Mouse (Mus musculus) left cerebral cortex, postnatal 4 days (tissue): ENCODE measurements around the gene C2cd2. TPM values are rescaled to one million over a fixed set of nuclear protein-coding genes. Genes with fewer than 3 reads are reported as not detected.

ENCODE experiments used
- DNase-seq: peaks from one replicate; pipeline ENCODE4 v3.0.0-alpha.2; 2022
- intact Hi-C: fragments of 180-260 bp; cut with DNase I; formaldehyde crosslinking; loops from one replicate; pipeline ENCODE4 v1.15.1; 2025
- microRNA-seq: library from miRNA; unstranded; fragments of <30 nt; microRNA quantifications from one replicate; pipeline ENCODE4 v1.2.0, GENCODE M21; 2022
- total RNA-seq, 2 experiments: library from RNA; stranded (reverse); gene quantifications; 2 replicates each; pipeline ENCODE4 v1.2.3; 2021

C2cd2 gene
- total RNA-seq, 2 experiments from 2014 or later, result 28.9 to 36.1 TPM

GRCm38 (mm10) chr16:97823311-97824007 is 138.9 kb downstream of the C2cd2 start:
- DNase-seq, result no peak
- intact Hi-C loops, result no loop called here

GRCm38 (mm10) chr16:97819532-97819931 is 142.9 kb downstream of the C2cd2 start:
- intact Hi-C loops, result no loop called here

GRCm38 (mm10) chr16:97817414-97817813 is 145.0 kb downstream of the C2cd2 start:
- intact Hi-C loops, result no loop called here
- no peak for DNase-seq

More at GRCm38 (mm10) chr16:97819532-97819931, 142.9 kb downstream of the C2cd2 start:
- DNase-seq, result no peak

- no peak for DNase-seq
- intact Hi-C loops, result no loop called here
Measured at GRCm38 (mm10) chr16:97815269-97815668, 147.1 kb downstream of the C2cd2 start.

- intact Hi-C loops, result no loop called here
- no peak for DNase-seq
Measured at GRCm38 (mm10) chr16:97814060-97814459, 148.3 kb downstream of the C2cd2 start.

- intact Hi-C loops, result no loop called here
- DNase-seq, result no peak
Measured at GRCm38 (mm10) chr16:97808881-97809280, 153.5 kb downstream of the C2cd2 start.

- DNase-seq, result no peak
- intact Hi-C loops, result no loop called here
Measured at GRCm38 (mm10) chr16:97805646-97806045, 156.8 kb downstream of the C2cd2 start.

Small RNAs within 50 kb of the gene (microRNA-seq; reads per million reads assigned to microRNA genes)
- not detected for gene Mir6964

Other genes starting within 250 kb of the C2cd2 start
- gene Ripk4, start 198.8 kb downstream of the C2cd2 start, total RNA-seq, result under 1 TPM; 0.38 to 0.40 TPM
- gene Prdm15, start 110.7 kb downstream of the C2cd2 start, total RNA-seq, result 10 to 100 TPM; 21.9 to 25.8 TPM
- gene Zbtb21, start within 50 bp of the C2cd2 start, total RNA-seq, result 10 to 100 TPM; 24.7 to 28.7 TPM
- gene B230307C23Rik, start 34.7 kb upstream of the C2cd2 start, total RNA-seq, result 10 to 100 TPM; 25.2 to 30.0 TPM
- 10 to 100 TPM; 13.3 to 15.3 TPM for gene A630089N07Rik, start 119.9 kb upstream of the C2cd2 start, total RNA-seq